Mouse (Mus musculus) testis, adult 2 months (tissue): Measurements from ENCODE around the gene Ptpdc1.

Source experiments
- CTCF ChIP-seq: fragments of 200-500 bp; IDR thresholded peaks from 2 replicates; pipeline ENCODE4 v1.5.1; 2012; ENCODE audit warnings: low read depth, mild to moderate bottlenecking, inconsistent platforms, low read length, moderate library complexity; ENCODE audit not compliant: control insufficient read depth, insufficient read depth, insufficient replicate concordance
- POLR2A ChIP-seq: fragments of 200-500 bp; IDR thresholded peaks from 2 replicates; pipeline ENCODE4 v1.6.1; 2012; ENCODE audit warnings: low read depth, mild to moderate bottlenecking, inconsistent platforms, low read length, moderate library complexity; ENCODE audit not compliant: control insufficient read depth

DNA sequence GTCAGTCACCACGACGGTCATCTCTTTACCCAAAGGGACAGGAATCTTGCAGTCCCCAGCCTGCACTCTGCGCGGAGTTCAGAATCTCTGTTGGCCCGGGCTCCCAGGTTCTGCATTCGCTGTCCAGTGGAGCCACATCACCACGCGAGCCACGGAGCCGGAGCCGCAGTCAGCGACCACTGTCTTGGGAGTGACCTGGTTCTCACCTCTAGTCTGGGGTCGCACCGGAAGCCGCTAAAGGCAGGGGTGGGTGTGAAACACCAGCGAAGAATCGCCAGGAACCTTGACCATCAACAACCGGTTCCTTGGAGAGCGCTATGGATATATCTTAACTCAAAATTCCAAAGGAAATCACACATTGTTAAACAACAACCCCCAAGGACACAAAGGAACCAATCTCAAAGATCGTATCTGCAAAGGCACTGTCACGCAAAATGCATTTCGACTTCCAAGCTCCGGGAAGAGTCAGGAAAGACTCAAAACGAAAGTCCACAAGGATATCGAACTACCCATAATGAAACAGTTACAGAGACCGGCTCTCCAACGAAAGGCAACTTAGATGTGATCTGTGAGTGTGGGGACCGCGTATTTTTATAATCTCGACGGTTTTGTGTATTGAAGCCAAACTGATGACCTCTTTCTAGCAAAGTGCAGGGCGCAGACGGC, 33.3 kb upstream of the Ptpdc1 start:
- TF ChIP-seq CTCF (no peak), POLR2A (no peak)
